Mouse (Mus musculus): ENCODE data around the gene Alkbh8. TPM values are rescaled to one million over a fixed set of nuclear protein-coding genes. Genes with fewer than 3 reads are reported as not detected.
A peak's percentile ranks its signal among the peaks of the same experiment; 100 is the strongest.
"Not testable (repeated sequence)": the region's sequence is repeated elsewhere in the genome, so short reads cannot be mapped to it uniquely, and the experiment has no call there.

Alkbh8 gene
- 31.4 and 37.4 TPM in 2 replicates for polyA plus RNA-seq (2016; fragmentation: Nextera tagmentation; extraction: Ambion mirVana)

GRCm38 (mm10) chr9:3334962-3335767 lies at the start of gene Alkbh8:
Gene Alkbh8, plus strand, starts transcription at chr9:3335140.
- Histone ChIP-seq H3K4me3 (peak within 1 kb of the TSS; percentile 74), H3K36me3 (peaks cover 14% of the 10 kb centered on the region), H3K27me3 (ENCODE audit: low read depth, poor library complexity, severe bottlenecking) (no peaks in the 10 kb centered on the region), H3K9me3 (replicated peaks) (no peaks in the 10 kb centered on the region), H3K4me1 (peaks cover 8% of the 10 kb centered on the region; the same call in 1 of the 2 replicates), H3K27ac (replicated peaks) (peak within 1 kb of the TSS; percentile 86)
- peak; percentile 75 for DNase-seq (ENCODE audit: low spot score)
- WGBS: 4% methylated on average over 20 of the region's 20 CpGs

- no peaks in the 10 kb centered on the region for H3K27me3 ChIP-seq (ENCODE audit: low read depth, poor library complexity, severe bottlenecking)
- no peak for DNase-seq (ENCODE audit: low spot score)
- H3K9me3 ChIP-seq (replicated peaks): peaks cover 42% of the 10 kb centered on the region
- no peaks in the 10 kb centered on the region for H3K36me3 ChIP-seq
- no peak overlapping the region for H3K27ac ChIP-seq (replicated peaks)
- H3K4me3 ChIP-seq: no peak overlapping the region
- H3K4me1 ChIP-seq: no peaks in the 10 kb centered on the region
These were observed 25.6 kb upstream of the Alkbh8 start for GRCm38 (mm10) chr9:3309292-3309836.

- no peaks in the 10 kb centered on the region for H3K4me1 ChIP-seq
- H3K27me3 ChIP-seq (ENCODE audit: low read depth, poor library complexity, severe bottlenecking): no peaks in the 10 kb centered on the region
- DNase-seq (ENCODE audit: low spot score): no peak
- H3K9me3 ChIP-seq (replicated peaks): peaks cover 42% of the 10 kb centered on the region
- no peak overlapping the region for H3K27ac ChIP-seq (replicated peaks)
- H3K4me3 ChIP-seq: no peak overlapping the region
- no peaks in the 10 kb centered on the region for H3K36me3 ChIP-seq
- 87% methylated on average over 2 of the region's 2 CpGs for WGBS
These were observed 24.9 kb upstream of the Alkbh8 start for GRCm38 (mm10) chr9:3310016-3310415.

- DNase-seq (ENCODE audit: low spot score); H3K27me3 ChIP-seq (ENCODE audit: low read depth, poor library complexity, severe bottlenecking): not testable (repeated sequence)
- WGBS: 70% methylated on average over 9 of the region's 9 CpGs
These were observed 7.4 kb upstream of the Alkbh8 start for GRCm38 (mm10) chr9:3327342-3328053.

GRCm38 (mm10) chr9:3328054-3328595 lies 6.8 kb upstream of the Alkbh8 start:
- Histone ChIP-seq H3K36me3 (no peaks in the 10 kb centered on the region), H3K4me1 (no peaks in the 10 kb centered on the region)
- whole genome bisulfite sequencing: 71% methylated on average over 3 of the region's 3 CpGs

More at GRCm38 (mm10) chr9:3327342-3328053, 7.4 kb upstream of the Alkbh8 start:
- not testable (repeated sequence) for H3K9me3 ChIP-seq (replicated peaks); H3K36me3 ChIP-seq; H3K4me3 ChIP-seq; H3K4me1 ChIP-seq; H3K27ac ChIP-seq (replicated peaks)

GRCm38 (mm10) chr9:3330319-3330718 lies 4.6 kb upstream of the Alkbh8 start:
- Histone ChIP-seq H3K4me1 (no peaks in the 10 kb centered on the region), H3K27ac (replicated peaks) (no peak overlapping the region), H3K9me3 (replicated peaks) (0 out of 2 replicates have a peak, but pooled peaks cover 4% of the 10 kb centered on the region), H3K27me3 (ENCODE audit: low read depth, poor library complexity, severe bottlenecking) (no peaks in the 10 kb centered on the region), H3K4me3 (no peak overlapping the region), H3K36me3 (no peaks in the 10 kb centered on the region)
- DNase-seq (ENCODE audit: low spot score): no peak

More at GRCm38 (mm10) chr9:3328054-3328595, 6.8 kb upstream of the Alkbh8 start:
- no peak overlapping the region for H3K27ac ChIP-seq (replicated peaks)
- H3K9me3 ChIP-seq (replicated peaks): 0 out of 2 replicates have a peak, but pooled peaks cover 4% of the 10 kb centered on the region
- no peak overlapping the region for H3K4me3 ChIP-seq
- DNase-seq (ENCODE audit: low spot score): no peak
- no peaks in the 10 kb centered on the region for H3K27me3 ChIP-seq (ENCODE audit: low read depth, poor library complexity, severe bottlenecking)

GRCm38 (mm10) chr9:3330737-3331384 lies 4.1 kb upstream of the Alkbh8 start:
- Histone ChIP-seq H3K36me3 (no peaks in the 10 kb centered on the region), H3K9me3 (replicated peaks) (0 out of 2 replicates have a peak, but pooled peaks cover 4% of the 10 kb centered on the region), H3K27ac (replicated peaks) (no peak overlapping the region), H3K4me3 (no peak overlapping the region), H3K4me1 (peaks cover under 1% of the 10 kb centered on the region; the same call in 1 of the 2 replicates), H3K27me3 (ENCODE audit: low read depth, poor library complexity, severe bottlenecking) (no peaks in the 10 kb centered on the region)
- DNase-seq (ENCODE audit: low spot score): no peak
- WGBS: 83% methylated on average over 3 of the region's 3 CpGs

- Histone ChIP-seq H3K9me3 (replicated peaks) (no peaks in the 10 kb centered on the region), H3K36me3 (peaks cover 26% of the 10 kb centered on the region), H3K27ac (replicated peaks) (no peak overlapping the region), H3K27me3 (ENCODE audit: low read depth, poor library complexity, severe bottlenecking) (no peaks in the 10 kb centered on the region), H3K4me3 (peak overlapping the region; percentile 74; the same call in 1 of the 2 replicates), H3K4me1 (peaks cover 8% of the 10 kb centered on the region; the same call in 1 of the 2 replicates)
- WGBS: 85% methylated on average over 3 of the region's 3 CpGs
- DNase-seq (ENCODE audit: low spot score): no peak
These were observed 1.7 kb downstream of the Alkbh8 start for GRCm38 (mm10) chr9:3336661-3337060.

- no peaks in the 10 kb centered on the region for H3K4me1 ChIP-seq
- peaks cover 76% of the 10 kb centered on the region for H3K36me3 ChIP-seq
- no peaks in the 10 kb centered on the region for H3K27me3 ChIP-seq (ENCODE audit: low read depth, poor library complexity, severe bottlenecking)
- no peak overlapping the region for H3K27ac ChIP-seq (replicated peaks)
- no peak for DNase-seq (ENCODE audit: low spot score)
- H3K9me3 ChIP-seq (replicated peaks): no peaks in the 10 kb centered on the region
- H3K4me3 ChIP-seq: no peak overlapping the region
These were observed 10.2 kb downstream of the Alkbh8 start for GRCm38 (mm10) chr9:3345136-3345535.

- no peaks in the 10 kb centered on the region for H3K9me3 ChIP-seq (replicated peaks)
- peaks cover 77% of the 10 kb centered on the region for H3K36me3 ChIP-seq
- DNase-seq (ENCODE audit: low spot score): no peak
- no peaks in the 10 kb centered on the region for H3K4me1 ChIP-seq
- no peak overlapping the region for H3K27ac ChIP-seq (replicated peaks)
- no peak overlapping the region for H3K4me3 ChIP-seq
- WGBS: 100% methylated on average over 1 of the region's 1 CpGs
- H3K27me3 ChIP-seq (ENCODE audit: low read depth, poor library complexity, severe bottlenecking): no peaks in the 10 kb centered on the region
These were observed 11.0 kb downstream of the Alkbh8 start for GRCm38 (mm10) chr9:3345967-3346366.

- no peak for DNase-seq (ENCODE audit: low spot score)
- H3K9me3 ChIP-seq (replicated peaks): no peaks in the 10 kb centered on the region
- H3K27ac ChIP-seq (replicated peaks): no peak overlapping the region
- H3K4me1 ChIP-seq: no peaks in the 10 kb centered on the region
- H3K4me3 ChIP-seq: no peak overlapping the region
- peaks cover 76% of the 10 kb centered on the region for H3K36me3 ChIP-seq
- 88% methylated on average over 1 of the region's 1 CpGs for WGBS
- H3K27me3 ChIP-seq (ENCODE audit: low read depth, poor library complexity, severe bottlenecking): no peaks in the 10 kb centered on the region
These were observed 15.1 kb downstream of the Alkbh8 start for GRCm38 (mm10) chr9:3350056-3350455.

GRCm38 (mm10) chr9:3376323-3376722 lies 41.4 kb downstream of the Alkbh8 start:
- DNase-seq (ENCODE audit: low spot score): not testable (repeated sequence)
- 48% methylated on average over 1 of the region's 1 CpGs for WGBS

More at GRCm38 (mm10) chr9:3376323-3376722, 41.4 kb downstream of the Alkbh8 start:
- not testable (repeated sequence) for H3K4me1 ChIP-seq; H3K4me3 ChIP-seq; H3K27me3 ChIP-seq (ENCODE audit: low read depth, poor library complexity, severe bottlenecking); H3K9me3 ChIP-seq (replicated peaks); H3K27ac ChIP-seq (replicated peaks)
- peaks cover 38% of the 10 kb centered on the region for H3K36me3 ChIP-seq

Measured in midbrain, embryonic 10.5 days (tissue).